Mouse (Mus musculus): Measurements from ENCODE around the gene Hmcn1. TPM values are rescaled to one million over a fixed set of nuclear protein-coding genes. Genes with fewer than 3 reads are reported as not detected.

The Hmcn1 gene
- polyA plus RNA-seq, 1 experiment from 2014 or later = 1.7 TPM

- ATAC-seq (ENCODE audit: insufficient read depth) = no peak
- no peaks in the 10 kb centered on the region for H3K36me3 ChIP-seq (replicated peaks)
- H3K4me2 ChIP-seq = no peak overlapping the region
- H3K4me1 ChIP-seq (replicated peaks) = no peaks in the 10 kb centered on the region
- H3K9ac ChIP-seq = no peak overlapping the region
- H3K27ac ChIP-seq (replicated peaks) = no peak overlapping the region
- no peaks in the 10 kb centered on the region for H3K9me3 ChIP-seq (replicated peaks)
- no peak overlapping the region for H3K4me3 ChIP-seq (replicated peaks)
- 65% methylated on average over 8 of the region's 8 CpGs for WGBS (ENCODE audit: insufficient replicate concordance)
- no peaks in the 10 kb centered on the region for H3K27me3 ChIP-seq
Observed at GRCm38 (mm10) chr1:151031086-151031485, 37.9 kb upstream of the Hmcn1 start.

- H3K9ac ChIP-seq = no peak overlapping the region
- 31% methylated on average over 19 of the region's 19 CpGs for WGBS (ENCODE audit: insufficient replicate concordance)
- no peaks in the 10 kb centered on the region for H3K27me3 ChIP-seq
- ATAC-seq (ENCODE audit: insufficient read depth) = peak; percentile 40; the same call in 1 of the 2 replicates
- H3K27ac ChIP-seq (replicated peaks) = peak overlapping the region; percentile 35; the same call in 1 of the 2 replicates
- H3K9me3 ChIP-seq (replicated peaks) = no peaks in the 10 kb centered on the region
- H3K4me3 ChIP-seq (replicated peaks) = 0 out of 2 replicates have a peak overlapping the region, but pooled peaks have one; percentile 3
- H3K4me1 ChIP-seq (replicated peaks) = no peaks in the 10 kb centered on the region
- H3K36me3 ChIP-seq (replicated peaks) = no peaks in the 10 kb centered on the region
- H3K4me2 ChIP-seq = peak overlapping the region; percentile 23
Observed at GRCm38 (mm10) chr1:151025049-151025773, 32.0 kb upstream of the Hmcn1 start.

GRCm38 (mm10) chr1:151019273-151019890, 26.1 kb upstream of the Hmcn1 start:
- no peak for ATAC-seq (ENCODE audit: insufficient read depth)

GRCm38 (mm10) chr1:151011056-151011455, 17.8 kb upstream of the Hmcn1 start:
- Histone ChIP-seq H3K9me3 (replicated peaks) (no peaks in the 10 kb centered on the region), H3K27me3 (no peaks in the 10 kb centered on the region), H3K36me3 (replicated peaks) (no peaks in the 10 kb centered on the region), H3K27ac (replicated peaks) (no peak overlapping the region), H3K9ac (no peak overlapping the region), H3K4me2 (no peak overlapping the region), H3K4me3 (replicated peaks) (no peak overlapping the region), H3K4me1 (replicated peaks) (no peaks in the 10 kb centered on the region)
- WGBS (ENCODE audit: insufficient replicate concordance) = 23% methylated on average over 7 of the region's 7 CpGs
- no peak for ATAC-seq (ENCODE audit: insufficient read depth)

More at GRCm38 (mm10) chr1:151019273-151019890, 26.1 kb upstream of the Hmcn1 start:
- H3K4me2 ChIP-seq = no peak overlapping the region
- no peak overlapping the region for H3K4me3 ChIP-seq (replicated peaks)
- H3K9me3 ChIP-seq (replicated peaks) = no peaks in the 10 kb centered on the region
- no peak overlapping the region for H3K27ac ChIP-seq (replicated peaks)
- no peaks in the 10 kb centered on the region for H3K36me3 ChIP-seq (replicated peaks)
- H3K27me3 ChIP-seq = no peaks in the 10 kb centered on the region
- no peaks in the 10 kb centered on the region for H3K4me1 ChIP-seq (replicated peaks)
- 61% methylated on average over 2 of the region's 2 CpGs for WGBS (ENCODE audit: insufficient replicate concordance)
- no peak overlapping the region for H3K9ac ChIP-seq

GRCm38 (mm10) chr1:151009115-151009797, 16.0 kb upstream of the Hmcn1 start:
- no peak overlapping the region for H3K9ac ChIP-seq
- ATAC-seq (ENCODE audit: insufficient read depth) = no peak
- no peaks in the 10 kb centered on the region for H3K4me1 ChIP-seq (replicated peaks)
- H3K27ac ChIP-seq (replicated peaks) = no peak overlapping the region
- WGBS (ENCODE audit: insufficient replicate concordance) = 24% methylated on average over 6 of the region's 6 CpGs
- no peaks in the 10 kb centered on the region for H3K9me3 ChIP-seq (replicated peaks)
- no peak overlapping the region for H3K4me2 ChIP-seq
- no peaks in the 10 kb centered on the region for H3K27me3 ChIP-seq
- no peaks in the 10 kb centered on the region for H3K36me3 ChIP-seq (replicated peaks)
- no peak overlapping the region for H3K4me3 ChIP-seq (replicated peaks)

GRCm38 (mm10) chr1:151007747-151008146, 14.5 kb upstream of the Hmcn1 start:
- Histone ChIP-seq H3K4me2 (no peak overlapping the region), H3K4me1 (replicated peaks) (no peaks in the 10 kb centered on the region), H3K4me3 (replicated peaks) (no peak overlapping the region), H3K27ac (replicated peaks) (no peak overlapping the region), H3K27me3 (no peaks in the 10 kb centered on the region), H3K36me3 (replicated peaks) (no peaks in the 10 kb centered on the region), H3K9me3 (replicated peaks) (no peaks in the 10 kb centered on the region), H3K9ac (no peak overlapping the region)
- WGBS (ENCODE audit: insufficient replicate concordance) = 59% methylated on average over 4 of the region's 4 CpGs
- no peak for ATAC-seq (ENCODE audit: insufficient read depth)

- no peaks in the 10 kb centered on the region for H3K36me3 ChIP-seq (replicated peaks)
- 54% methylated on average over 5 of the region's 5 CpGs for whole genome bisulfite sequencing (ENCODE audit: insufficient replicate concordance)
- no peak overlapping the region for H3K4me3 ChIP-seq (replicated peaks)
- H3K9me3 ChIP-seq (replicated peaks) = no peaks in the 10 kb centered on the region
- ATAC-seq (ENCODE audit: insufficient read depth) = no peak
- no peaks in the 10 kb centered on the region for H3K4me1 ChIP-seq (replicated peaks)
- H3K27ac ChIP-seq (replicated peaks) = no peak overlapping the region
- no peak overlapping the region for H3K9ac ChIP-seq
- H3K27me3 ChIP-seq = no peaks in the 10 kb centered on the region
- no peak overlapping the region for H3K4me2 ChIP-seq
Observed at GRCm38 (mm10) chr1:151004007-151004406, 10.8 kb upstream of the Hmcn1 start.

GRCm38 (mm10) chr1:151001868-151002428, 8.7 kb upstream of the Hmcn1 start:
- Histone ChIP-seq H3K4me1 (replicated peaks) (no peaks in the 10 kb centered on the region), H3K4me3 (replicated peaks) (no peak overlapping the region), H3K27ac (replicated peaks) (0 out of 2 replicates have a peak overlapping the region, but pooled peaks have one; percentile 16), H3K9ac (no peak overlapping the region), H3K9me3 (replicated peaks) (no peaks in the 10 kb centered on the region), H3K4me2 (no peak overlapping the region), H3K27me3 (no peaks in the 10 kb centered on the region), H3K36me3 (replicated peaks) (no peaks in the 10 kb centered on the region)
- no peak for ATAC-seq (ENCODE audit: insufficient read depth)
- WGBS (ENCODE audit: insufficient replicate concordance) = 41% methylated on average over 8 of the region's 8 CpGs

GRCm38 (mm10) chr1:151000714-151001113, 7.5 kb upstream of the Hmcn1 start:
- no peak overlapping the region for H3K27ac ChIP-seq (replicated peaks)
- 64% methylated on average over 13 of the region's 13 CpGs for WGBS (ENCODE audit: insufficient replicate concordance)

GRCm38 (mm10) chr1:150994612-150995011, 1.4 kb upstream of the Hmcn1 start:
- Histone ChIP-seq H3K9me3 (replicated peaks) (no peaks in the 10 kb centered on the region), H3K4me2 (no peak overlapping the region), H3K27me3 (peaks cover 27% of the 10 kb centered on the region), H3K9ac (no peak overlapping the region), H3K36me3 (replicated peaks) (no peaks in the 10 kb centered on the region), H3K4me3 (replicated peaks) (no peak overlapping the region), H3K27ac (replicated peaks) (no peak overlapping the region), H3K4me1 (replicated peaks) (no peaks in the 10 kb centered on the region; the same call in 1 of the 2 replicates)
- 54% methylated on average over 2 of the region's 2 CpGs for WGBS (ENCODE audit: insufficient replicate concordance)
- ATAC-seq (ENCODE audit: insufficient read depth) = no peak

More at GRCm38 (mm10) chr1:151000714-151001113, 7.5 kb upstream of the Hmcn1 start:
- H3K36me3 ChIP-seq (replicated peaks) = no peaks in the 10 kb centered on the region
- ATAC-seq (ENCODE audit: insufficient read depth) = no peak
- H3K4me3 ChIP-seq (replicated peaks) = no peak overlapping the region
- H3K27me3 ChIP-seq = no peaks in the 10 kb centered on the region
- no peaks in the 10 kb centered on the region for H3K9me3 ChIP-seq (replicated peaks)
- H3K4me1 ChIP-seq (replicated peaks) = no peaks in the 10 kb centered on the region
- no peak overlapping the region for H3K9ac ChIP-seq
- H3K4me2 ChIP-seq = no peak overlapping the region

- Histone ChIP-seq H3K9ac (no peak overlapping the region), H3K4me2 (peak overlapping the region; percentile 68), H3K36me3 (replicated peaks) (no peaks in the 10 kb centered on the region), H3K4me3 (replicated peaks) (peak overlapping the region; percentile 51), H3K27ac (replicated peaks) (no peak overlapping the region), H3K27me3 (peaks cover 27% of the 10 kb centered on the region), H3K4me1 (replicated peaks) (no peaks in the 10 kb centered on the region; the same call in 1 of the 2 replicates), H3K9me3 (replicated peaks) (no peaks in the 10 kb centered on the region)
- WGBS (ENCODE audit: insufficient replicate concordance) = 5% methylated on average over 6 of the region's 6 CpGs
- ATAC-seq (ENCODE audit: insufficient read depth) = no peak
Observed at GRCm38 (mm10) chr1:150992711-150993161, 499 bp downstream of the Hmcn1 start.
